Mouse (Mus musculus) testis, postnatal 14 days (tissue): ENCODE data around the gene Tmem11.
"Not testable (repeated sequence)": the region's sequence is repeated elsewhere in the genome, so short reads cannot be mapped to it uniquely, and the experiment has no call there.

ENCODE experiments used
- DNase-seq: peaks from one replicate; pipeline ENCODE4 v3.0.0; 2021; ENCODE audit warnings: low spot score

Gene Tmem11

DNA sequence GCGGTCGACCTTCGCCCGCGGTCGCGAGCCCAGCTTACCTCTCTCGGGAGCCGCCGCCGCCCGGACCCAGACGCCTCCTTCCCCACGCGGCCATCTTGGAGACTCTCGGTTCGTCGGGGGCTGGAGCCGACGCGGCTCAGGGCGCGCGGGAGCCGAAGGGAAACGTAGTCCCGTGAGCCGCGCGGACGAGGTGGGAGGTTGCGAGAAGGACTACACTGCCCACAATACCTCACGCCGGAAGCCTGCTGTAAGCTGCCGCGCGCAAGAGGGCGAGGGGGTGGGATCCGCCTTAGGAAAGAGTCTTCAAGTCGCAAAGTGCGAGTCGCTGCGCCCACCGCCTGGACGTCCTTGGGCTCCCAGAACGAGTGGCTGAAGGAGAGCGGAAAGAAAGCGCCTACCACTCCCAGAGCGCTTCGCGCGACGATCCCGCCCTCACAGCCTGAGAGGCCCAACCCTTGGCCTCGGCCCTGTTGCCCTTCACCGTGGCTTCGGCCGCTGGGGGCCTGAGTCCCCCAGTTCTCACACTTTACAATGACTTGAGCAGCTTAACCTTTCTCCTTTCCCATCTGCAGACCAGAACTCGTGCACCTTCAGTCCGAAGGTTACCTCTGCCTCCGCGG lies at the start of gene Tmem11:
Gene Tmem11, minus strand, starts transcription at position 598 of the 620 bp plus-strand sequence.
- DNase-seq: peak; percentile 97

- peak; percentile 85 for DNase-seq
Observed at GRCm38 (mm10) chr11:60927264-60927663, 48.2 kb upstream of the Tmem11 start.

DNA sequence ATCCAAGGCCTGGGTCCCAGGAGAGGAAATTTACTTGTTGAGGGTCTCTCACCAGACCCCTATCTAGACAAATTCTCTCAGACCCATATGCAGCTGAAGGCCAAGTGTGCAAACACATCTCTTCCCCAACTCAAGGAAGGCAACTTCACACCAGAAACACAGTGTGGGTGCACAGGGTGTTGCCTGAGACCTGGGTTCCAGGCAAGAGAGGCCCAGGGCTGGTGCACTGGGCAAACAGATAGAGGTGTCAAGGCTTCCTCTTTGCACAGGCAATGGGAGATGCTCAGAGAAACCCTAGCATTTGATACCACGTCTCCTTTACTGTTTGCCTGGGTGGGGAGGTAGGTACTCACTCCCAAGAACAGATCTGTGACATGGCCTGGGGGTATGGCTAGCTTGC lies 45.9 kb upstream of the Tmem11 start:
- no peak for DNase-seq

- no peak for DNase-seq
Observed at GRCm38 (mm10) chr11:60924498-60924897, 45.4 kb upstream of the Tmem11 start.

- no peak for DNase-seq
Observed at GRCm38 (mm10) chr11:60922964-60923363, 43.9 kb upstream of the Tmem11 start.

- no peak for DNase-seq
Observed at GRCm38 (mm10) chr11:60922195-60922594, 43.1 kb upstream of the Tmem11 start.

DNA sequence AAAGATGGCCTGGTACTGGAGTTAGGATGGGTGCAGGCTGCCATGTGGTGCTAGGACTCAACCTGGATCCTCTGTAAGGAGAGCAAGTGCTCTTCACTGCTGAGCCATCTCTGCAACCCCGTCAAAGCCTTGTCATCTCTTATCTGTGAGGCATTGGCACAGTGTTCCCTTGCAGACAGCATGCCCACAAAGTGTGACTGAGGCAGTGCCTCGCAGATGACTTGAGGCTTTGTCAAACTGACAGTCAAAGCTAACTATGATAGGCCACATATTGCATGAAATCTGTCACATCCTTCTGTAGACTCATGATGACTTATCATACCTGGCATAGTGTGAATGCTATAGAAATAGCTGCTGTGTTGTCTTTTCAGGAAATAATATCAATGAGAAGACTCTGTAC lies 40.9 kb upstream of the Tmem11 start:
- no peak for DNase-seq

- no peak for DNase-seq
Observed at GRCm38 (mm10) chr11:60915201-60915600, 36.1 kb upstream of the Tmem11 start.

GRCm38 (mm10) chr11:60914491-60914890 lies 35.4 kb upstream of the Tmem11 start, which contains the start of gene Natd1:
Gene Natd1, minus strand, starts transcription at chr11:60914750.
- DNase-seq: no peak

DNA sequence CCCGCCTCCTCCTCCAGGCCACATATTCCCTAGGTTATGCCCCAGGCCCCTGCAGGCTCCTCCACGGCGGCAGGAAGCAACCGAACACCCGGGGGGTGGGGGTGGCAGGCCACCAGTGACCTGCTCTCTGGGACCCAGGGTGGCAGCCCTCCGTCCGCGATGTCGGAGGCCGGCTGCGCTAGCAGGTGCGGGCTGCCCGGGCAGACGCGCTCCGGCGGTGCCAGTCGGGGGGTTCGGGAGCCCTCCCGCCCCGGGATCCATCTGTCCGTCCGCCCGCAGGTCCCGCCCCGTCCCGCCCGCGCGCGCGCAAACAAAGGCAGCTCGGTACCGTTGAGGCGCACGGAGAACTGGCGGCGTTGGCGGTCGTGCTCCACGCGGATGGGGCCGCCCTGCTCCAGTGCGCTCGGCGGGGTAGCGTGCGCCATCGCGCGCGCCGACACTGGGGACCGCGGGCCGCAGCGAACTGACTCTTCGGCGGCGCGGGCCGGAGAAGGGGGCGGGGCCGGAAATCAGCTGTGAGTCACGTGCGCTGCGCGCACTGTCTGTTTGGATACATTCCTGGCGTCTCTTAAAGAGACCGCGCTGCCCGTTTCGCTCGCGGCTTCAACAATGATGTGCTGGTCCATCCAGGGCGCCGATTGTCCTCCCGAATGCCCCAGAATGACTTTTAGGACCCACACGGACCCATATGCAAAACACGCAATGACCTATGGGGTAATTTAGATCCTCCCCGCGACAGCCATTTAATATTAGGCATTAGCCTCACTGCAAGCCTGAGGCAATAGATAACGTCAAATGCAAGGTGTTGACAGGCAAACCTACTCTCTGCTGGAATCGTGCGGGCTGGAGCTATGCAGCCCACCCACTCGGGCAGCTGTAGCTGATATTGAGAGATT lies 34.5 kb upstream of the Tmem11 start:
- peak; percentile 89 for DNase-seq

DNA sequence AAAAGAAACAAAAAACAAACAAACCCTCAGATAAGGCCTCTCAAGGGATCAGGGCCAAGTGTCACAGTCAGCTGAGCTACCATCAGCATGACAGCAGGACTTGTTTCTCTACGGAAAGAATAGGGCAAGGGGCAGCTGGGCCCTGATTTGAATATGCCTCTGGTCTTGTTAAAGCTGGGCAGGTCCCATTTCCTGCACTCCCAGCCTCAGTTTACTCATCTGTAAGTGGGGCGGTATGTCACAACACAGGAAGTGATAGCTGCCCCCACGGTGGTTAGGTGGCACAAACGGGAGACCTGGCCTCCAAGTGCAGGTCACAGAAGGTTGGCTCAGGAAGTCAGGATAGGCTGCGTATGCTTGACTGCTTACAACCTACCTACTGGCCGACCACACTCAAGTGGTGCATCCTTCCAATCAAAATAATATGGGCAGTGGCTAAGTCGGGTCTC lies 33.5 kb upstream of the Tmem11 start:
- DNase-seq: no peak

DNA sequence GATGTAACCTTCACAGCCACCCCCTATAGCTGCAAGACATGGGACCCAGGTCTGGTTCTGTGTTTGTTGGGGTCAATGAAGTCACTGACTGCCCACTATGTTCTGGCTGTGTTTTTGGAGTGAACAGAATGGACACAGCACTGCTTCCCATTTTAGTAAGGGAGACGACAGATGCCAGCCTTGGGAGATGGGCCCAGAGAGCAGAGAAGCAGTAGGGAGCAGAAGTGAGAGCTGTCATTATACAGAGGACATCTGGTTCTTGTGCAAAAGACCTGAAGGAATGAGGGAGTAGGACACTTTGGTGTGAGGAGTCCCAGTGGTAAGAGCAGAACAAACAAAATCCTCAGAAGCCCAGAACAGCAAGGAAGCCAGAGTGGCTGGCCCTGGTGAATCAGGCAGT lies 30.6 kb upstream of the Tmem11 start:
- no peak for DNase-seq

DNA sequence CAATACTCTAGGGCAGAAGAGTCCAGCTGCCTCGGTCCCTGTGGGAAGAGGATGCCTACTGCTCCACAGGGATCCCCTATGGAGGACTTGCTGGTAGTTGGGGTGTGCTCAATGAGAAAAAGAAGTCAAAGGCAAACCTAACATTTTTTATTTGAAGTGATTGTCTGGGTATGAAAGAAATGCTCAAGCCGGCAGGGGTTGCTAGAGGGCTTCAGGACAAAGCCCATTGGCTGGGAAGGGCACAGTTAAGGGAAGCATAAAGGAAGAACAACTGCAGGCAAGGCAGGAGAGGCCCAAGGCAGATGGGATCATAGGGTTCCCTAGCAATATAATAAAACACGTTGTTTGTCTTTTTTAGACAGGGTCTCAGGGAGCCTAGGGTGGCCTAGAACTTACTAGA lies 29.0 kb upstream of the Tmem11 start:
- DNase-seq: no peak

DNA sequence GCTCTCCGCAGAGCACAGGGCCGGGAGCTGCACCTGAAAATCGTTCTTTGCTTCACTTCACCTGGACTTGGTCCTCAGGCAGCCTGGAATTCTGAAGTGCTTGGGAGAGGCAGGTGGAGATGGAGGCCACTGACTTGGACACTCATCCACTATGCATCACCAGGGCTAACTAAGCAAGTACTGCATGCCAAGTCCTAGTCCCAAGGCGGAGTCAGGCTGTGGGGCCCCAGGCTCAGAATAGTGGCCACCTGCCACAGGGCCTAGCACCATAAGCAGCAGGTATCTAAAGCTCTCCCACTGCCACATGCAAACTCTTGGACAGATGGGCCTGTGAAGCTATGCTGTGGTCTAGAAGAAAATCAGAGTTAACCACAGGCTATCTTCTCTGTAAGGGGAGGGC lies 27.4 kb upstream of the Tmem11 start:
- DNase-seq: no peak

DNA sequence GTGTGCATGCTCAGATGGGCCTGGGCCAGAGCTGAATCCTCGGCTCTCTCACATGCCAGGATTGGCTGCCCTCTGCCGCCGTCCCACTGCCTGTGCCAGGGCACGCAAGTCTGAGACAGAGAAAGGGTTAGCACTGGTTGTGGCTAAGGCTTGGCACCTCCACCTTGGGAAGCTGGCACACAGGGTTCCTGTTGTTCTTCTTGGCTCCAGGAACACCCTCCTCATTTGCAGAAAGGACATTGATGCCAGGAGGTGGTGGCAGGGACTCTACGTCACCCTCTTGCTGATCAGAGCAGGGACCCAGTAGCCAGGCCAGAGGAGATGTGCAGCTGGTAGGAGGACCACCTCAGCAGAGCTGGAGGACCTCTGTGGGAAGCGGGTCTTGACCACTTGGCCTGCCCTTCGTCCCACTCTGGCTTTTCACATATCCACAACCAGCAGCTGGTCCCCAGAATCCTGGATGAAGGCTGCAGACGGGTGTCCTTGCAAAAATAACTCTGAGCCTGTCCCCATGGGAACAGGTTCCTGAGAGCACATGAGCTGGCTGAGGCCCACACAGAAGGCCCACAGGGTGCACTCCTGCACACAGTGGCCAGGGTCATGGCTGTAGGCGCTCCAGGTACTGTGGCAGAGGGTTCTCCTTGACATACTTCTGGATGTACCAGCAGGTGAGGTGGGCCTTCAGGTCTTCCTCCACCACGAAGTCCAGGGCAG lies 26.5 kb upstream of the Tmem11 start:
- no peak for DNase-seq

- DNase-seq: no peak
Observed at GRCm38 (mm10) chr11:60903661-60904061, 24.6 kb upstream of the Tmem11 start.

GRCm38 (mm10) chr11:60902486-60902885 lies 23.4 kb upstream of the Tmem11 start:
- DNase-seq: no peak

GRCm38 (mm10) chr11:60902001-60902400 lies 22.9 kb upstream of the Tmem11 start:
- no peak for DNase-seq

DNA sequence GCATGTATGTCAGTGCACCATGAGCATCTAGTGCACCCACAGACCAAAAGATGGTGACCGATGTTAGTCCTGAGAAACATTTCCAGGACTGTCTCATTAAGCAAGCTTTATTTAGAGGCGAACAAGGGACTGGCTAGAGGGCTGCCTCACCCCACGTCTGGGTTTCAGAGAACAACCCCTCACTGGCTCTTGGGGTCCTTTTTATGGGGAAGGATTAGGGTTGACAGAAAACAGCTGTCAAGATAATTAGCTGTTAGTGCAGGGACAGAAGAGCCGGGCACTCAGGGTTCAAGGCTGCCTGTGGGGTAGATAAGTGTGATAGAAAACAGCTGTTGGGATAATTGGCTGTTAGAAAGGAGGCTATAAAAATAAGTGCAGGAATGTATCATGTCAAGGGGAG lies 16.8 kb upstream of the Tmem11 start:
- no peak for DNase-seq

- no peak for DNase-seq
Observed at GRCm38 (mm10) chr11:60890744-60891143, 11.7 kb upstream of the Tmem11 start.

DNA sequence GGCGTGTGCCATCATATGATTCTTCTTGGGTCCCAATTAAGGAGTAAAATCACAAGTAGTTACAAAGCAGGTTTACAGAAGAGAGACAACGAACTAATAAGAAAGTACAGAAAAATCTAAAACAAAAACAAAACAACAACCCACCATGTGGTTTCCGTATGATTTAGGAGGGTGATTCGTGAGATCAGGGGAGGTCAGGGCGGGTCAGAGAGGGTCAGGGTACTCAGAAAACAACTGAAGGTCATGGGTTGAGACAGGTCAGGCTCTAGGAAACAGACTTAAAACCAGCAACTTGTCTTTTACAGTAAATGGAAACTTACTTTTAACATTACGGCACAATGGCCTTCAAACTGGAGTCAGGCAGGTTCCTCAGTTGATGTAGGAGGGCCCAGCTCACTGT lies 11.2 kb upstream of the Tmem11 start:
- no peak for DNase-seq

- no peak for DNase-seq
Observed at GRCm38 (mm10) chr11:60889861-60890260, 10.8 kb upstream of the Tmem11 start.

- DNase-seq: not testable (repeated sequence)
Observed at GRCm38 (mm10) chr11:60886986-60887385, 7.9 kb upstream of the Tmem11 start.
